Mouse (Mus musculus): ENCODE results near the gene Becn1.
A peak's percentile ranks its signal among the peaks of the same experiment; 100 is the strongest.
"Not testable (repeated sequence)": the region's sequence is repeated elsewhere in the genome, so short reads cannot be mapped to it uniquely, and the experiment has no call there.

Gene Becn1

DNA sequence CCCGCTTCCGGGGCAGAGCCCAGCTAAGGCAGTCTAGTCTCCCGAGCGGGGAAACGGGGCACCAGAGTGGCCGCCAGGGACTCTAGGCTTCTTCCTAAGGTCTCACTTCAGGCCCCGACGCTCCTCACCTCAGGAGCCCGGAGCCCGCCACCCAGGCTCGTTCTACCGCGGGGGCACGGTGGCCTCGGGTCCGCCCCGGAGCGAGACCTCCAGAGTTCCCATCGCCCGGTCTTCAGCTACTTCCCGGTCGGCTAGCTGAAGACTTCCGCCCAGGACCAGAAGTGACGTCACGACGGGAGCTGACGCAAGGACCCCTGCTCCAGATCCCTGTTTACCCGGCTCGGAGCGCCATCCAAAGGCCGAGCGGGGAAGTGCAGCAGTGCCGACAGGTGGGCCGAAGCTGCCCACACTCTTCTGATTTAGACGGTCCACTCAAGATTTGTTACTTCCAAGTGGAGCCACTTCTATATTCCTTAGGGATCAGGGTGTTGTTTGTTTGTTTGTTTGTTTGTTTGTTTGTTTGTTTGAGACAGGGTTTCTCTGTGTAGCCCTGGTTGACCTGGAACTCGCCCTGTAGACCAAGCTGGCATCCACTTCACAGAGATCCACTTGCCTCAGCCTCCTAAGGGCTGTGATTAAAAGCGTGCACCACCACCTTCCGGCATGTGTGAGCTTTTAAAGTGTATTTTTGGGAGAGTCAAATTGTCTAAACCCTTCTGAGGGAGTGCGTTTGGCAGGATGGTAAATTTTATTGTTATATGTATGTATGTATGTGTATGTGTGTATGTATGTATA lies at the start of gene Becn1:
TSS of gene Becn1 (minus strand) at position 283 of the 795 bp plus-strand sequence.
- DNase-seq (ENCODE audit: extremely low spot score), result peak; percentile 95

GRCm38 (mm10) chr11:101351721-101352111 lies 49.6 kb upstream of the Becn1 start:
- DNase-seq (ENCODE audit: extremely low spot score), result no peak

- DNase-seq (ENCODE audit: extremely low spot score), result no peak
Measured at GRCm38 (mm10) chr11:101351100-101351720, 49.1 kb upstream of the Becn1 start.

GRCm38 (mm10) chr11:101349216-101349615 lies 47.1 kb upstream of the Becn1 start:
- DNase-seq (ENCODE audit: extremely low spot score), result no peak

GRCm38 (mm10) chr11:101348774-101349173 lies 46.7 kb upstream of the Becn1 start:
- no peak for DNase-seq (ENCODE audit: extremely low spot score)

- DNase-seq (ENCODE audit: extremely low spot score), result no peak
Measured at GRCm38 (mm10) chr11:101347083-101347775, 45.1 kb upstream of the Becn1 start.

- DNase-seq (ENCODE audit: extremely low spot score), result peak; percentile 71
Measured at GRCm38 (mm10) chr11:101338123-101338760, 36.2 kb upstream of the Becn1 start.

GRCm38 (mm10) chr11:101335685-101336084 lies 33.6 kb upstream of the Becn1 start:
- no peak for DNase-seq (ENCODE audit: extremely low spot score)

- DNase-seq (ENCODE audit: extremely low spot score), result peak; percentile 82
Measured at GRCm38 (mm10) chr11:101334516-101334915, 32.4 kb upstream of the Becn1 start.

GRCm38 (mm10) chr11:101334023-101334422 lies 31.9 kb upstream of the Becn1 start:
- no peak for DNase-seq (ENCODE audit: extremely low spot score)

- DNase-seq (ENCODE audit: extremely low spot score), result no peak
Measured at GRCm38 (mm10) chr11:101332537-101332936, 30.5 kb upstream of the Becn1 start.

DNA sequence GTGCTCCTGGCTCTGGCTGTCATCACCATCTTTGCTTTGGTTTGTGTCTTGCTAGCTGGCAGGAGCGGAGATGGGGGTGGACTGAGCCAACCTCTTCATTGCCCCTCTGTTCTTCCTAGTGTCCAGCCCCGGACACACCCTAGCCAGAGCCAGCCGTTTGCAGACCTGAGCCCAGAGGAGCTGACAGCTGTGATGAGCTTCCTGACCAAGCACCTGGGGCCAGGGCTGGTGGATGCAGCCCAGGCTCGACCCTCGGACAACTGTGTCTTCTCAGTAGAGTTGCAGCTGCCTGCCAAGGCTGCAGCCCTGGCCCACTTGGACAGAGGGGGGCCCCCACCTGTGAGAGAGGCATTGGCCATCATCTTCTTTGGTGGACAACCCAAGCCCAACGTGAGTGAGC lies 28.9 kb upstream of the Becn1 start:
- DNase-seq (ENCODE audit: extremely low spot score), result not testable (repeated sequence)

GRCm38 (mm10) chr11:101330371-101330924 lies 28.4 kb upstream of the Becn1 start, which contains the start of gene Aoc3:
Aoc3 (plus strand) TSS chr11:101330605.
- DNase-seq (ENCODE audit: extremely low spot score), result no peak

GRCm38 (mm10) chr11:101328941-101329635 lies 27.0 kb upstream of the Becn1 start:
- no peak for DNase-seq (ENCODE audit: extremely low spot score)

DNA sequence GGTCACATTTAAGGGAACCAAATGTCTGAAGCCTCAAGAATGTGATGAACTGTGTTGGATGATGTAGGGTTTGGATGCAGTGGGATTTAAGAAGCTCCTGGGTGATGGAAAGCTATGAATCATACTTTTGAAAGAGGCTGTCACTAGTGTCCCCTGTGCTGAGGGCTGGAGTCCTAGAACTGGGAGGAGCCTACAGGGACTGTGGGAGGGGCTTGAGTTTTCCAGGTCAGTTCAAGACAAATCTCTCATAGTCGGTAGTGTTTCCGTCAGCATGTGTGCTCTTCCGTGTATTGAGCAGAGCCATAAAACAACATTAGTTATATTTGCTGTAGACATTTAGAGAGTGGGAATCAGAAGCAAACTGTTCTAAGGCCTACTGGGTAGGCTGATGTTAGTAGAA lies 25.2 kb upstream of the Becn1 start:
- DNase-seq (ENCODE audit: extremely low spot score), result no peak

DNA sequence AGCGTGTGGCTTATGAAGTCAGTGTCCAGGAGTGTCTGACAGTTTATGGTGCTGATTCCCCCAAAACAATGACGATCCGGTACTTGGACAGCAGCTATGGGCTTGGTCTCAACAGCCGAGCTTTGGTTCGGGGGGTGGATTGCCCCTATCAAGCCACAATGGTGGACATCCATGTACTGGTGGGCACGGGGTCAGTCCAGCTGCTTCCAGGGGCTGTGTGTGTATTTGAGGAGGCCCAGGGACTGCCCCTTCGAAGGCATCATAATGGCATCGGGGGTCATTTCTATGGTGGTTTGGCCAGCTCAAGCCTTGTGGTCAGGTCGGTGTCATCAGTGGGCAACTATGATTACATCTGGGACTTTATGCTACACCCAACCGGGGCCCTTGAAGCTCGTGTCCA lies 24.1 kb upstream of the Becn1 start:
- DNase-seq (ENCODE audit: extremely low spot score), result no peak

- not testable (repeated sequence) for DNase-seq (ENCODE audit: extremely low spot score)
Measured at GRCm38 (mm10) chr11:101325201-101325600, 23.1 kb upstream of the Becn1 start.

GRCm38 (mm10) chr11:101324763-101325162 lies 22.7 kb upstream of the Becn1 start, which contains the start of gene Aoc2:
Aoc2 (plus strand) TSS chr11:101325063.
- DNase-seq (ENCODE audit: extremely low spot score), result no peak

DNA sequence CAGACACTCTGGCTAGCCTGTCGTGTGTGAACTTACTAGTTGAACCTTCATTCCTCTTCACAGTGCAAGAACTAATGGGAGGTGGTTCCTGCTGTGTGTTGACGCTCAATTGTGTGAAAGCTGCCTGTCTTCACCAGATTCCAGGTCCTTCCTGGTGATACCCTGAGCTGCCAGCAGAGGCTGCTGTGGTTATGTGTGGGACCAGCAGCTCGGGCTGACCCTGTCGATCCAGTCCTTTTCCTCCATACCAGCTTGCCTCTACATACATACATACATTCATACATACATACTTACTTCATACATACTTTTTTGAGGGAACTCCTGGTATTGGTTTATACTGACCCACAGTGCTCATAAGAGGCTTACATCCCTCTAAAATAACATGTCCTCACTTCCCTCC lies 21.5 kb upstream of the Becn1 start:
- peak; percentile 63 for DNase-seq (ENCODE audit: extremely low spot score)

DNA sequence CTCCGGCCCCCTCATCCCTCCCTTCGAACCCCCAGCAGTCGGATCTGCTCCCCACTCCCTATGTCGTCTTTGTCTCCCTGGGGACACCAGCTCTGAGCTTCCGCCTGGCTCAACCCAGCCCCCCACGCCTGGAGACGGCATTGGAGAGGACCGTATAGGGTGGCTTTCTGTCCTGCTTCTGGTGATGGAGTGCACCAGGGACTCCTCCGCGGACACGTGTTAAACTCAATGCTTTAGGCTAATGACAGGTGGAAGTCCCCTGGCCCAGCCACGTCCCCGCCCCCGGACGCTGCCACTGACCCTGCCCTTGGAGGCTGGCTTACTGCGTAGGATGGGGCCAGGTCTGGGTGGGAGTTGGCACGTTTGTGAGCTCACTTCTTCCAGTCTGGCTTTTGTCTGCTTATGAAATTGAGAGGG lies 14.4 kb upstream of the Becn1 start:
- DNase-seq (ENCODE audit: extremely low spot score), result peak; percentile 27
